Comparison of ENCODE assay signal across 9 mouse cellular contexts in genomic region chr10:81402227-81402765, GRCm38 (mm10). TPM values are rescaled to one million over a fixed set of nuclear protein-coding genes. Genes with fewer than 3 reads are reported as not detected.
DNase-seq lines count a peak whose midpoint lies in the region; ATAC-seq lines count a peak whose summit lies in the region.
"Had no signal": no experiment of that assay in that cellular context is flagged by ENCODE, and none has a peak within 500 bp of the region (broad histone marks: within the 10 kb centered on the region; RNA-seq: fewer than 3 reads in every experiment).

No protein-coding gene starts in this region.

- H3K27me3 ChIP-seq in kidney, embryonic 16.5 days (ENCODE audit: insufficient read depth, low read length), result no peaks in the 10 kb centered on the region
- peaks cover 18% of the 10 kb centered on the region for H3K27me3 ChIP-seq in embryonic facial prominence, embryonic 12.5 days
- H3K27me3 ChIP-seq in hindbrain, embryonic 16.5 days (replicated peaks; ENCODE audit: control insufficient read depth, insufficient read depth, low read length), result no peaks in the 10 kb centered on the region
- H3K27me3 ChIP-seq in midbrain, embryonic 16.5 days (ENCODE audit: control insufficient read depth, insufficient read depth, low read depth, low read length), result no peaks in the 10 kb centered on the region; the same call in 1 of the 2 replicates

- H3K9me3 ChIP-seq in kidney, embryonic 16.5 days (ENCODE audit: low read length), result no peaks in the 10 kb centered on the region
- no peaks in the 10 kb centered on the region for H3K9me3 ChIP-seq in embryonic facial prominence, embryonic 12.5 days
- H3K9me3 ChIP-seq in hindbrain, embryonic 16.5 days (ENCODE audit: control insufficient read depth, low read length), result no peaks in the 10 kb centered on the region
- no peaks in the 10 kb centered on the region for H3K9me3 ChIP-seq in midbrain, embryonic 16.5 days (replicated peaks; ENCODE audit: control insufficient read depth, low read length, poor library complexity, severe bottlenecking)

- ATAC-seq in kidney, embryonic 16.5 days (ENCODE audit: low FRiP score, low TSS enrichment), result no peak
- ATAC-seq in embryonic facial prominence, embryonic 12.5 days (ENCODE audit: insufficient number of reproducible peaks, insufficient read depth, low FRiP score, low TSS enrichment), result no peak
- ATAC-seq in hindbrain, embryonic 16.5 days, result no peak
- no peak for ATAC-seq in midbrain, embryonic 16.5 days

- DNase-seq in kidney, postnatal 4 days, result no peak
- DNase-seq in thymus, postnatal 25 days, result no peak
- no peak for DNase-seq in thymus, postnatal 0 days (ENCODE audit: low spot score)
- DNase-seq in thymus, postnatal 4 days, result no peak

- 0 out of 2 replicates have a peak overlapping the region, but pooled peaks have one; percentile 9 for H3K4me3 ChIP-seq in kidney, embryonic 16.5 days (ENCODE audit: low read length)
- H3K4me3 ChIP-seq in embryonic facial prominence, embryonic 12.5 days, result peak overlapping the region; percentile 16; the same call in 1 of the 2 replicates
- no peak overlapping the region for H3K4me3 ChIP-seq in hindbrain, embryonic 16.5 days (ENCODE audit: low read length)
- no peak overlapping the region for H3K4me3 ChIP-seq in midbrain, embryonic 16.5 days (ENCODE audit: low read depth, low read length)
- H3K4me3 ChIP-seq: myocyte had no signal

- peak overlapping the region; percentile 57 for H3K9ac ChIP-seq in kidney, embryonic 16.5 days (replicated peaks; ENCODE audit: low read length)
- peak overlapping the region; percentile 30; the same call in 1 of the 2 replicates for H3K9ac ChIP-seq in embryonic facial prominence, embryonic 12.5 days
- H3K9ac ChIP-seq in hindbrain, embryonic 16.5 days (ENCODE audit: low read depth, low read length), result peak overlapping the region; percentile 45
- peak overlapping the region; percentile 31; the same call in 1 of the 2 replicates for H3K9ac ChIP-seq in midbrain, embryonic 16.5 days (ENCODE audit: low read depth, low read length)

- H3K27ac ChIP-seq in kidney, embryonic 16.5 days (ENCODE audit: low read length), result peak overlapping the region; percentile 95
- peak overlapping the region; percentile 97 for H3K27ac ChIP-seq in embryonic facial prominence, embryonic 12.5 days
- peak overlapping the region; percentile 81 for H3K27ac ChIP-seq in hindbrain, embryonic 16.5 days (ENCODE audit: low read depth, low read length)
- H3K27ac ChIP-seq in midbrain, embryonic 16.5 days (ENCODE audit: low read length), result peak overlapping the region; percentile 82

- peaks cover 48% of the 10 kb centered on the region for H3K4me1 ChIP-seq in kidney, embryonic 16.5 days (ENCODE audit: insufficient read depth, low read length)
- peaks cover 55% of the 10 kb centered on the region for H3K4me1 ChIP-seq in embryonic facial prominence, embryonic 12.5 days
- H3K4me1 ChIP-seq in hindbrain, embryonic 16.5 days (ENCODE audit: control insufficient read depth, insufficient read depth, low read depth, low read length), result peaks cover 31% of the 10 kb centered on the region
- peaks cover 22% of the 10 kb centered on the region for H3K4me1 ChIP-seq in midbrain, embryonic 16.5 days (ENCODE audit: control insufficient read depth, insufficient read depth, low read length)

- WGBS in kidney, embryonic 16.5 days, result 21% methylated on average over 7 of the region's 7 CpGs
- 14% methylated on average over 7 of the region's 7 CpGs for WGBS in embryonic facial prominence, embryonic 12.5 days
- 10% methylated on average over 7 of the region's 7 CpGs for WGBS in hindbrain, embryonic 16.5 days
- WGBS in midbrain, embryonic 16.5 days, result 20% methylated on average over 7 of the region's 7 CpGs

- peak overlapping the region; percentile 42 for H3K4me2 ChIP-seq in kidney, embryonic 16.5 days (replicated peaks; ENCODE audit: low read depth, low read length)
- H3K4me2 ChIP-seq in embryonic facial prominence, embryonic 12.5 days (replicated peaks), result peak overlapping the region; percentile 39
- H3K4me2 ChIP-seq in hindbrain, embryonic 16.5 days (ENCODE audit: low read length), result peak overlapping the region; percentile 28
- H3K4me2 ChIP-seq in midbrain, embryonic 16.5 days (ENCODE audit: low read length), result no peak overlapping the region; the same call in 1 of the 2 replicates

- peaks cover 51% of the 10 kb centered on the region; the same call in 1 of the 2 replicates for H3K36me3 ChIP-seq in kidney, embryonic 16.5 days (ENCODE audit: insufficient read depth, low read length)
- peaks cover 46% of the 10 kb centered on the region for H3K36me3 ChIP-seq in embryonic facial prominence, embryonic 12.5 days
- peaks cover 27% of the 10 kb centered on the region for H3K36me3 ChIP-seq in hindbrain, embryonic 16.5 days (ENCODE audit: control insufficient read depth, insufficient read depth, low read length)
- H3K36me3 ChIP-seq in midbrain, embryonic 16.5 days (ENCODE audit: control insufficient read depth, insufficient read depth, low read length), result peaks cover 38% of the 10 kb centered on the region

RNA-seq across cellular contexts. Expression of gene Smim24, which starts 9.4 kb away (rescaled TPM):
- 42.7 and 44.1 TPM in 2 replicates for polyA plus RNA-seq in kidney, embryonic 16.5 days (2015; fragmentation: Nextera tagmentation; extraction: Ambion mirVana)
- polyA plus RNA-seq in embryonic facial prominence, embryonic 12.5 days (2016; fragmentation: Nextera tagmentation; extraction: Ambion mirVana), result 3.1 and 3.4 TPM in 2 replicates
- 1.6 and 2.3 TPM in 2 replicates for polyA plus RNA-seq in hindbrain, embryonic 16.5 days (2015; fragmentation: Nextera tagmentation; extraction: Ambion mirVana)
- polyA plus RNA-seq in midbrain, embryonic 16.5 days (2015; fragmentation: Nextera tagmentation; extraction: Ambion mirVana), result 1.2 and 1.4 TPM in 2 replicates
- polyA plus RNA-seq in thymus, postnatal 0 days (2015; fragmentation: Nextera tagmentation; extraction: Ambion mirVana), result 12.5 and 14.0 TPM in 2 replicates

RNA-seq across cellular contexts. Expression of gene Gm48552, which starts 13.5 kb away (rescaled TPM):
- polyA plus RNA-seq in kidney, embryonic 16.5 days (2015; fragmentation: Nextera tagmentation; extraction: Ambion mirVana), result 1.4 and 1.6 TPM in 2 replicates
- 2.0 and 3.8 TPM in 2 replicates for polyA plus RNA-seq in embryonic facial prominence, embryonic 12.5 days (2016; fragmentation: Nextera tagmentation; extraction: Ambion mirVana)
- polyA plus RNA-seq in hindbrain, embryonic 16.5 days (2015; fragmentation: Nextera tagmentation; extraction: Ambion mirVana), result 1.5 and 2.2 TPM in 2 replicates
- polyA plus RNA-seq in midbrain, embryonic 16.5 days (2015; fragmentation: Nextera tagmentation; extraction: Ambion mirVana), result 2.3 and 3.3 TPM in 2 replicates
- polyA plus RNA-seq in thymus, postnatal 0 days (2015; fragmentation: Nextera tagmentation; extraction: Ambion mirVana), result 0.72 and 1.5 TPM in 2 replicates

RNA-seq across cellular contexts. Expression of gene Gm48551, which starts 18.0 kb away (rescaled TPM):
- polyA plus RNA-seq in kidney, embryonic 16.5 days (2015; fragmentation: Nextera tagmentation; extraction: Ambion mirVana), result 5.0 and 5.2 TPM in 2 replicates
- 2.9 and 4.1 TPM in 2 replicates for polyA plus RNA-seq in embryonic facial prominence, embryonic 12.5 days (2016; fragmentation: Nextera tagmentation; extraction: Ambion mirVana)
- 7.9 and 9.4 TPM in 2 replicates for polyA plus RNA-seq in hindbrain, embryonic 16.5 days (2015; fragmentation: Nextera tagmentation; extraction: Ambion mirVana)
- 6.1 and 8.2 TPM in 2 replicates for polyA plus RNA-seq in midbrain, embryonic 16.5 days (2015; fragmentation: Nextera tagmentation; extraction: Ambion mirVana)
- 2.3 TPM in 2 replicates for polyA plus RNA-seq in thymus, postnatal 0 days (2015; fragmentation: Nextera tagmentation; extraction: Ambion mirVana)

RNA-seq across cellular contexts. Expression of gene Dohh, which starts 18.1 kb away (rescaled TPM):
- 87.6 and 104 TPM in 2 replicates for polyA plus RNA-seq in kidney, embryonic 16.5 days (2015; fragmentation: Nextera tagmentation; extraction: Ambion mirVana)
- polyA plus RNA-seq in embryonic facial prominence, embryonic 12.5 days (2016; fragmentation: Nextera tagmentation; extraction: Ambion mirVana), result 73.6 and 77.0 TPM in 2 replicates
- 99.8 and 108 TPM in 2 replicates for polyA plus RNA-seq in hindbrain, embryonic 16.5 days (2015; fragmentation: Nextera tagmentation; extraction: Ambion mirVana)
- polyA plus RNA-seq in midbrain, embryonic 16.5 days (2015; fragmentation: Nextera tagmentation; extraction: Ambion mirVana), result 77.5 and 86.2 TPM in 2 replicates
- polyA plus RNA-seq in thymus, postnatal 0 days (2015; fragmentation: Nextera tagmentation; extraction: Ambion mirVana), result 71.3 and 78.7 TPM in 2 replicates

RNA-seq across cellular contexts. Expression of gene Fzr1, which starts 24.0 kb away (rescaled TPM):
- 111 and 115 TPM in 2 replicates for polyA plus RNA-seq in kidney, embryonic 16.5 days (2015; fragmentation: Nextera tagmentation; extraction: Ambion mirVana)
- 140 and 143 TPM in 2 replicates for polyA plus RNA-seq in embryonic facial prominence, embryonic 12.5 days (2016; fragmentation: Nextera tagmentation; extraction: Ambion mirVana)
- polyA plus RNA-seq in hindbrain, embryonic 16.5 days (2015; fragmentation: Nextera tagmentation; extraction: Ambion mirVana), result 149 and 156 TPM in 2 replicates
- polyA plus RNA-seq in midbrain, embryonic 16.5 days (2015; fragmentation: Nextera tagmentation; extraction: Ambion mirVana), result 145 and 146 TPM in 2 replicates
- polyA plus RNA-seq in thymus, postnatal 0 days (2015; fragmentation: Nextera tagmentation; extraction: Ambion mirVana), result 87.1 and 96.9 TPM in 2 replicates

Comparison
In these comparisons a context has a peak if more than half of its experiments do, and no peak if none do; other contexts are left out.
1. H3K4me3 ChIP-seq: peak in kidney, embryonic 16.5 days (single experiment) and embryonic facial prominence, embryonic 12.5 days (single experiment); none in hindbrain, embryonic 16.5 days (single experiment) and midbrain, embryonic 16.5 days (single experiment).
2. Peak in every context shown above with its lines, with median percentiles within 50 percentile points of each other: H3K27ac ChIP-seq and H3K9ac ChIP-seq.